Mouse (Mus musculus): Measurements from ENCODE around the gene Plin5.
"Not testable (repeated sequence)": the region's sequence is repeated elsewhere in the genome, so short reads cannot be mapped to it uniquely, and the experiment has no call there.

The Plin5 gene

DNA sequence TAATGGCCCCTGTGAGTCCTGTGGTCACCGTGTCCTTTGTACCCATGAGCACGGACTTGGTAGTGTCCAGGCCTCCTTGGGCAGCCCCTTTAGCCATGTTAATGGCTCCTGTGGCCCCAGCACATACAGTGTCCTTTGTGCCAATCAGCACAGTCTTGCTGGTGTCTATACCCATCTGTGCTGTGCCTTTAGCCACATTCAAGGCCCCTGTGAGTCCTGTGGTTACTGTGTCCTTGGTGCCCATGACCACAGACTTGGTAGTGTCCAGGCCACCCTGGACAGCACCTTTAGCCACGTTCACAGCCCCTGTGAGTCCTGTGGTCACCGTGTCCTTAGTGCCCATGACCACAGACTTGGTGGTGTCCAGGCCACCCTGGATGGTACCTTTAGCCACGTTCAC, 12.6 kb downstream of the Plin5 start:
- DNase-seq, result not testable (repeated sequence)

DNA sequence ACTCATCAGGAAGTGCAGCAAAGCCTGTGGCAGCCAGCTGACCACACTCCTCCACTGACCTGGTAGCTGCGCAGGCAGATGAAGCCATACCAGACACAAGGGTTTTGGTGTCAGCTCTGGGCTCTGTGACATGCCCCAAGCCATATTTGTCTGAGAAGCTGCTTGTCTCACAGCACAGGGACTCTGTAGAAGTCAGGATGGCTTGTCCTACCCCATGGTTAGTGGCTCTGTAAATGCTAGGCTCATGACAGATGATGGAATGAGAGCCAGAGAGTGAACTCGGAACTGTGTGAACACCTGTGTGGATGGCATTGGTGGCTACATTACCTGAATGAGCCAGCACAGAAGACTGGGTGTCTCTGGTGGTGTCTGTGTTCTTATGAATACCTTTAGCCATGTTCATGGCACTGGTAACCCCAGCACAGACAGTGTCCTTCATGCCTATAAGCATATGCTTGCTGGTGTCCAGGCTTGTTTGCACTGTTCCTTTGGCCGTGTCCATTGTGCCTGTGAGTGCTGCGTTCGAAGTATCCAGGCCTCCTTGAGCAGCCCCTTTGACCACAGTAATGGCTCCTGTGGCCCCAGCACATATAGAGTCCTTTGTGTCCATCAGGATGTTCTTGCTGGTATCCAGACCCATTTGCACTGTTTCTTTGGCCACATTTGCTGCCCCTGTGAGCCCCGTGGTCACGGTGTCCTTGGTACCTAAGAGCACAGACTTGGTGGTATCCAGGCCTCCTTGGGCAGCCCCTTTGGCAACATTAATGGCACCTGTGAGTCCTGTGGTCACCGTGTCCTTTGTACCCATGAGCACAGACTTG, 13.7 kb downstream of the Plin5 start:
- no peak for DNase-seq

DNA sequence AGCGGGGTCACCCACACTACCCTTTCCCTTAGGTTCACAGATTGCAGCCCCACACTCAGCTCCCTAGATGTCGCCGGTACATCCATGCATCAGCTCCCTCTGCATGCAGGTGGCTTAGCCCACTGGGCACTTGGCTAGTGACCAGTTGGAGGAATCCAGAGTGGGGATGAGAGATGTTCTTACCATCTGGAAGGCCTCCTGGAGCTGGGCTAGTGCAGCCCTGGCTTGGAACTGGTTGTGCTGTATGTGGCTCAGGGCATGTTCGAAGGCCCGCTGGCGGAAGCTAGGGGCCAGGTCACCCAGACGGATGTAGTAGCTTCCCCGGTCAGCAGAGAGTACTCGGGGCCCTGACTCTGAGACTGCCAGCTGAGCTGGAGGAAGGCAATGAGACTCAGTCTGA, 14.5 kb downstream of the Plin5 start:
- no peak for DNase-seq

DNA sequence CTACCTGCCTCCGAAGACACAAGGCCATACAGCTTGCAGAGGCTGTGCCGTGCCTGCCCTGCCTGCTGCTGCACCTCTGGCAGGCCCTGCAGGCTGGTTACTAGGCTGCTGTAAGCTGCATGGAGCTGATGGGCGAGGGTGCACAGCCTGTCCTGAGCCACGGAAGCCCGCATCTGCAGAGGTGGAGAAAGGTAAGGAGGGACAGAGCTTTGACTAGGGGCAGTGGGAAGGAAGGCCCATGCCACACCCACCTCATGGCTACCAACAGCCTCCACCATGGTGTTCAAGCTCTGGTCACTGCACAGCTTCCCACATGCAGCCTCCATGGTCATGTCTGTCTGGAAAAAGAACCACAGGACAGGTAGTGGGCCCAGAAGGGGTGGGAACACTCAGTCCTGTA, 15.2 kb downstream of the Plin5 start:
- no peak for DNase-seq

DNA sequence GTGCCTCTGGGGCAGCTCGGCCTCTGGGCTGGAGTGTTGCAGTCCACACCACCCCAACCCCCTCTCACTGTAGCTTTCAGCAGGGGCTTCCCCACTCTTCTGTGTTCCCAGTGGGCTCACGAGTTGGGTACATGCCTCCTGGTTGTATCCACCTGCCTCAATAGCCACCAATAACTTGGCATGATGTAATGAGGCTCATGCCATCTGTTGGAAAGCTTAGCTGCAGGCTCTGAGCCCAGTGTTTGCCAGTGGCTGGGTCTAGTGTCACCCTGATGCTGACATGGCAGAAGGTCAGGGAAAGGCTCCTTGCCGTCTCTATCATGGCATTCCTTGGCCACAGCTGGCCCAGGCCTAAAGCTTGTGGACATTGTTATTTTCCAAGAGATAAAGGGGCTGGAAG, 16.6 kb downstream of the Plin5 start:
- no peak for DNase-seq

DNA sequence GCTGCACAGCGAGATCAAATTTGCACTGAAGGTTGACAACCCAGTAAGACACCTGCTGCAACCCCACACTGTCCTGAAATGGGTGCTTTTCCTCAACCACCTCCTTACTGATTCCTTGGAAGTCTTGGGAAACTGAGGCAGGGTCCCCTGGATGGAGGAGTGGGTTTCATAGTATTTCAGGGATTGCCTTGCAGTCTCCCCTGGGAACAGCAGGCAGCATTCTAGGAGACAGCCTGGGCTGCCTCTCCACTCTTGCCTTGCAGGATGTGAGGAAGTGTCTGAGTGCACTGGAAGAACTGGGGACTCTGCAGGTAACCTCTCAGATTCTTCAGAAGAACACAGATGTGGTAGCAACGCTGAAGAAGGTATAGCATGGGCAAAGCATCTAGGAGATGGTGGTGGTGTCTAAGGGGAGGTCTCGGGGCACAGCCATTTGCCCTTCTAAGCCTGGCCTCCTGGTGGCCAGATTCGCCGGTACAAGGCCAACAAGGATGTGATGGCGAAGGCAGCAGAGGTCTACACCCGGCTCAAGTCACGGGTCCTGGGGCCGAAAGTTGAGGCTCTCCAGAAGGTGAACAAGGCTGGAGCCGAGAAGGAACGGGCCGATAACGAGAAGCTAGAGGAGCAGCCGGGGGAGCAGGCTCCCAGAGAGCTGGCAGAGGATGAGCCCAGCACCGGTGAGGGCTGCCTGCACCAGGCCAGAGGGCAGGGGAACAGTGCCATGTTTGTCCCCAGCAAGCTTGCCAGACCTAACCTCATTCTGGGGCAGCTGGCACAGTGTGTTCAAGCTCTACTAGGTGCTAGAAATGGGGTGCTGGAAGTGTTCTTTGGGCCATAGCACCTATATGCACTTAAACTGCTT, 18.5 kb downstream of the Plin5 start:
- DNase-seq, result no peak

DNA sequence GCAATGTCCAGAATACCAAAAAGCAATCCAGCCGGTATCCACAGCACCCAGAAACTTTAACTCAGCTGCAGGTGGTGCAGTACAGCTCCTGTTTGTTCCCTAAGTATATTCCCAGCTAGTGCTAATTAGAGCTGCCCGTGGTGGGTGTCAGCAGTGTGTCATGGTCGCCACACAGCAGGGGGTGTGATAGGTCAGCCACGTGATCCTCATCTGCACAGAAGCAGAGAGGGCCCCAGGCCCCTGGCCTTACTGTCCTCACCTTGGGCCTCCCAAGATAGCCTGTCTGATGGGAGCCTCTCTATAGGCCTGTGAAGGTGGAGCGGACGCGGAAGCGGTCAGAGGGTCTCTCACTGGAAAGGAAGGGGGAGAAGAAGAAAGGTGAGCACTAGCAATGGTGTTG, 19.2 kb downstream of the Plin5 start:
- DNase-seq, result no peak

DNA sequence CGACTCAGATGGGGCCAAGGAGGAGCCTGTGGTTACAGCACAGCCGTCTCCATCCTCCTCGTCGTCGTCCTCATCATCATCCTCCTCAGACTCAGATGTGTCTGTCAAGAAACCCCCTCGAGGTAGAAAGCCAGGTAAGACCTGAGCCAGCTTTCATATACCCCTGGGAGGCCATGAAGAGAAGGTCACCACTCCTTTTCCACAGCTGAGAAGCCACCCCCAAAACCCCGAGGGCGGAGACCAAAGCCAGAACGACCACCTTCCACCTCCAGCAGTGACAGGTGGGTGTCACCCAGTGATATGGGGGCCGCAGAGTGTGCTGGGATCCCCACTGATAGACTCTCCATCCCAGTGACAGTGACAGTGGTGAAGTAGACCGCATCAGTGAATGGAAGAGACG, 20.5 kb downstream of the Plin5 start:
- DNase-seq, result no peak

DNA sequence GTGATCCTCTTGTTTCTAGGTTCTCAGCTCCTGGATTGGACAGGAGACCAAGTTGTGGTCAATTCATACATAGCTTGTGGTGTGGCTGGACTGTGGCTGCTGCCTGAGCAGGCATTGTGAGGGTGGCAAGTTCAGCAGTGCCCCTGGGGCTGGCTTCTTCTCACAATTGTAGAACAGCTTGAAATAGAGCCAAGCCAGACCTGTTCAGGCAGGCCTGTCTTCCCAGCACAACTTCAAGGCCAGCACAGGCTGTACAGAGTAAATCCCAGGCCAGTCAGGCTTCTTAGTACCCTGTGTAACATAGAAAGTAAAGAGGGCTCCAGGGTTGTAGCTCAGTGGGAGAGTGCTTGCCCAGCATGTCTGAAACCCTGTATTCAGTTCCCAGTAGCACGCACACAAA, 24.6 kb downstream of the Plin5 start:
- DNase-seq, result no peak

DNA sequence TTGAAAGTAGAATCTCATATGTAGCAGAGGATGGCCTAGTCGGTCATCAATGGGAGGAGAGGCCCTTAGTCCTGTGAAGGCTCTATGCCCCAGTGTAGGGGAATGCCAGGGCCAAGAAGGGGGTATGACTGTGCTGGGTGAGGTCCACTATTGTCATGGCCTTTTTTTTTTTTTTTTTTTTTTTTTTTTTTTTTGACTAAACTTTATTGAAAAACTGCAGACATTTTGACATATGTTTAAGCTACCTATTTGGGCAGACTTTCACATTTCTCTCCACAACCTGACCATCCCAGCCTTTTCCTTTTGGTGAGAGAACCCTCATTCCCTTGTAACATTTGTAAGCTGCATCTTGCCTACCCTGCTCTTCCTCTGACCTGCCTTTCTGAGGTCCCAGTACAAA, 25.1 kb downstream of the Plin5 start:
- DNase-seq, result no peak

DNA sequence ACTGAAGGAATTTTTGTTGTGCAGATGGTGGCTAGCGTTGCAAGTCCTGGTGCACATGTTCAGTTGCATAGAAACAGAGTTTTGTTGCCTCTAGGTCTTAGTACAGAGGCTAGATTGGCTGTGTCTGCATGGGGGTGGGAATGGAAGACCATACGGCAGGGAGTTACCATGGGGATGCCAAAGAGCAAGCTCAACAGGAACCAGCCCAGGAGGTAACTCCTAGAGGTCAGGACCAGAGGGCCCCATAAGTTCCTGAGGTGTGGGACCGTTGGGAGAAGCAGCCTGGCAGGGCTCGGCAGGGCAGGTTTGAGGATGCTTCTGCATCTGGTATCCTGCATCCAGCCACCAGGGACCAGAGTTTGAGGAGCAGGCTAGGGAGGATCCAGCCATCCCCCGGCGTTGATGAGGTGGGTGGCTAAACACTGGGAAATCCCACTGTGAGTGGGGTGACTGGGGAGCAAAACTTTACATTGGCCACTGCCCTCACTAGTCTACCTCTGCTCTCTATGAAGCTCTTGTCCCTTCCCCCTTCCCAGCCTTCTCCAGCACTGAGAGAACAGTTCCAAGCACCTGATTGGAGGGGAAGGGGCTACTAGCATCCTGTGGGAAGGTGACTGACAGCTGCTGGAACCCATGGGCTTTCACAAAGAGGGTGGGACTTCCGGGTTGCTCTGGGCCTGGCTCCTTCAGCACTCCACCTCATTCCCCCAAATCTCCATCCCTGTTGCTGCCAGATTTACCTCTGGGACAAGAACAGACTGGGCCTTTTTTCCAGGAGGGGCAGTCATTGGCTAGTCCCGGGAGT, 36.4 kb downstream of the Plin5 start:
- peak; percentile 43 for DNase-seq

DNA sequence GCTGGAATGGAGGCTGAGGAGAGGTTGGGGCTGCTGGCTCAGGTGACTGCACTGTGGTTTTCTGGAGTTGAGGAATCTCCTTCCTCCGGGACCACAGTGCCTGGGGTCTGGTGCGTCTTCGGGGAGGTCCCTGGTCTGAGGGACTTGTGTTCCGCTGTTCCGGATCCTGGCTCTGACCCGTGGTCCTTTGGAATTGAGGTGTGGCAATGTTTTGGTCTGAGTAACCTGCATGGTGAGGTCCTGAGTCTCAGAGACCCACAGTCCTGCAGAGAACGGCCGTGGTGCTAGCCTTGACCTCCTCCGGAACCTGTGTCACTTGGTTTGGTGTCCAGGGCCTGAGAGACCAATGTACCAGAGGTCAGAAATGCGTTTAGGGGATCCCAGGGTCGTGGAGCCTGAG, 37.5 kb downstream of the Plin5 start:
- DNase-seq, result peak; percentile 25

DNA sequence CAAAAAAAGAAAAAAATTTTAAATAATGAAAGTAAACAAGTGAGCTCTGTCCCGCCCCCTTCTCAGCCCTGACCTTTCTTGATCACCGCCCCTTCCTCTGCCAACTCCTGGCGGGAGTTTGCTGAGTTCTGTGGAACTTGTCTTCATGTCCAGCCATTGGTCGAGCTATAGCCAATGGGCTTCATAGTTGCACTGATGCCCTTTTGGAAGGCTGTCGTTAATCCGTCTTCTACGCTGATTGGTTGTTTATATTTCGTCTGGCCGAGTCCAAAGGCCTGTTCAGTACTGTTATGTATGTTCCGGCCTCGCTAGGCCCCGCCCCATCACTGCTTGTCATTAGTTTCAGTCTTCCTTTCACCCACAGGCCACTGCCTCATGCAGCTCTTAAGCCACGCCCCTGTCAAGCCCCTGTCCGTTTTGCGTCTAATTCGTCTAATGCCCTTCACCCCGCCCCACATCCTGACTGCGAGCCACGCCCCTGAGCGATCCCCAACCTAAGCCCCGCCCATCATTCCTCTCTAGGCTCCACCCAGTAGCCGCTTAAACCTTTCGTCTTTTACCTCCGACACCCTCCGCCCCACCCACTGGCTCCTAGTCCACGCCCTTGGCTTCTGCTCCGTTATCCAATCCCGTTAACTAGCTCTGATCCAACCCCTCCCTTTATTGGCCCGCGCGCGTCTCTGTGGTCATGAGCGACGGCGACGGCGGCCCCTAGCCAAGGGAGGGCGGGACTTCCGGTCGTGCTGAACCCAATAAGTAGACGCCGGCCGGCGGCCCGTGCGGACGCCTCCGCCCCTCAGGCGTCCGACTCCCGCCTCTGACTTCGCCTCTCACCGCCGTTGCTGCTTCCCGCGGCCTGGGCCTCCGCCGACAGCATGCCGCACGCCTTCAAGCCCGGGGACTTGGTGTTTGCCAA, 38.3 kb downstream of the Plin5 start, which contains the start of gene Hdgfl2:
Gene Hdgfl2 (plus strand): TSS at position 755 of the 916 bp plus-strand sequence.
- peak; percentile 100 for DNase-seq

DNA sequence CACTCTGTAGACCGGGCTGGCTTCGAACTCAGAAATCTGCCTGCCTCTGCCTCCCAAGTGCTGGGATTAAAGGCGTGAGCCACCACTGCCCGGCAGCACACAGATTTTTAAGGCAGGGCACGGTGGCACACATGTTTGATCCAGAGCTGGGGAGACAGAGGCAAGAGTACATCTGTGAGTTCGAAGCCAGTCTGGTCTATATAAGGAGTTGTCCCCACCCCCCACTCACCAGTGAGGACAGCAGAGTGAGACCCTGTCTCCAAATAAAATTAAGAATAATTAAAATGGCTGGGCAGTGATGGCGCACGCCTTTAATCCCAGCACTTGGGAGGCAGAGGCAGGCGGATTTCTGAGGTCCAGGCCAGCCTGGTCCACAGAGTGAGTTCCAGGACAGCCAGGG, 39.0 kb downstream of the Plin5 start:
- not testable (repeated sequence) for DNase-seq

DNA sequence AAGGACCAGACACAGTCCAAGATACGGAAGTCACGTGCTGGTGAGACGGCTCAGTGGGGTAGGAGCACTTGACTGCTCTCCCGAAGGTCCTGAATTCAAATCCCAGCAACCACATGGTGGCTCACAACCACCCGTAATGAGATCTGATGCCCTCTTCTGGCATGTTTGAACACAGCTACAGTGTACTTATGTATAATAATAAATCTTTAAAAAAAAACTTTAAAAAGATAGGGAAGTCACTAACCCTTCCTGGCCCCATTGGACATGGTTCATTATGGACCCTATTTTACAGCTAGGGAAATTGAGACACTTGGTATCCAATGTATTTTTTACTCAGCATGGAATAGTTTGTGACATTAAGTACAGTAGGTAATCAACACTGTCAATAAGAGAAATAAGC, 39.9 kb downstream of the Plin5 start:
- no peak for DNase-seq

DNA sequence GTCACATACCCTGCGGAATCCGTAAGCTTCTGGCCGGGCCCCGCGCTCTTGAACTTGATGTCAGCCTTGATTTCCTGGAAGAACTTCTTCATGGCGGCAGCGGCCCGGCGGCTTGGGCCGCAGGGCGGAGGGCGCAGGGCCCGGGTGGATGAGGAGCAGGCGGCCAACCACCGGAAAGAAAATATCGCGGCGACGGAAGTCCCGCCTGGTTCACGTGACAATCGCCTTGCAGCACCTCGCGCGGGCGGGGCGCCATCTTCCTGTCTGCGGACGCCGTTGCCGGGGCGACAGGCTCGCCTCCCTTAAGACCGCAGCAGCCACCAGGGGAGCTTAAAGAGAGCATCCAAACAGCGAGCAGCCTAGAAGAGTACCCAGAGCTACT, 42.6 kb downstream of the Plin5 start, which contains the start of gene Ubxn6:
Gene Ubxn6 (minus strand): TSS at position 202 of the 382 bp plus-strand sequence.
- peak; percentile 99 for DNase-seq

DNA sequence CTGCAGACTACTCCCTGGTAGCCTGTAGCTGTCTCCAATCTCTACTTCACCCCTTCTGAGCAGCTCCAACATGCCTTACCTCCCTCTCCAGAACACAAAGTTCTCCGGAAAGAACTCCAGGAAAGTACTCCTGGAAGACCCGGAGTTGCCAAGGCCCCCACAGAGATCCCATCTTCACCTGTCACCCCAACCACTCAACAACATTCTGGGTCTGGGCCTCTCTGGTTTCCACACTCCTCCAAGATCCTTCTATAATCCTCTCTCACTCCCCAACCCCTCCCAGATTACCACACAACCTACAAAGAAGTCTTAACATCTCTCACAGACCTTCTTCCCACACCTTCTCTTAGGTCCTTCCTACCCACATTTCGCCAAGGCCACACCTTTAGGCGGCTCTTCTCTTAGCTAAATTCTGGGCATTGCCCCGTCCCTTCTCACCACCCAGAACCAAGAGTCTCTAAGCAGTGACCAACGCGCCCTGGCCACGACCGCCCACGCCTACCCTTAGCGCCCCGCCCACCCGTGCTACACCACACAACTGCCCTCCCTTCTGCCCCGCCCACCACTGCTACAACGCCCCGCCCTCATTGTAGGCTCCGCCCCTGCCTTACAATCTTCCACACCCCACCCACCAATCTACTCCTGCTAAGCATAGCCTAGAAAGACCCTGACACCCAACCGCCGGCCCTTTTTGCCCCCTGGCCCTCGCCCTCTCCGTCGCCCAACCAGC, 43.1 kb downstream of the Plin5 start:
- DNase-seq, result peak; percentile 94

DNA sequence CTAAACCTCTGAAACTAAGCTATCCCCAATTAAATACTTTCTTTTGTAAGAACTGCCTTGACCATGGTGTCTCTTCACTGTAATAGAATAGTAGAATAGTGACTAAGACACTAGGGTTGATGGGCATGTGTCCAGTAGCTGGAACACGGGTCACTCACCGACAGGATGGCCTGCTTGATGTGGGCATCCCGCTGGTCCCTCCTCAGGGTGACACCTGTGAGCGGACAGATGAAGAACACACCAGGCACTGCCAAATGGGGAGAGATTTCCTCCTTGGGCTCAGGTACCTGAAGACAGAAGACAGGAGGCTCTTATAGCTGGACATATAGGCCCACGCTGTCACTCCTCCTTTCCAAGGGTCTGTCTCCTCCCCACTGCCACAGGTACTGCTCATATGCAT, 45.2 kb downstream of the Plin5 start:
- DNase-seq, result no peak

DNA sequence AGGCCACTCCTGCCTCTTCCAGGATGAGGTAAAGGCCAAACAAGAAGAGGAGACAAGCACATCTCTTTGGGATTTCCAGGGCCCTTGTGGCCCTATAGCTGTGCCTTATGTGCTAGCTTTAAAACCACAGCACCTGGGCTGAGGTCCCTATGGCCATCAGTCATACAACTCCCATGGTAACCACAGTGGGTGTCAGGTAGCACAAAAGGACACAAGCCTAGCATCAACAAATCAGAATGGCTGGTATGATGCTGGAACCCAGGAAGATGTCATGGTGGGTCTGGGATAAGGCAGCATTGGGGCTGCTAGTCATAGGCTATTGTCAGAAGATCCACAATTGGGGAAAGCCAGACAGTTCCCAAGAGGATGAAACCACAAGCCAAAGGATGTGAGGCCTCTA, 46.3 kb downstream of the Plin5 start:
- DNase-seq, result no peak

DNA sequence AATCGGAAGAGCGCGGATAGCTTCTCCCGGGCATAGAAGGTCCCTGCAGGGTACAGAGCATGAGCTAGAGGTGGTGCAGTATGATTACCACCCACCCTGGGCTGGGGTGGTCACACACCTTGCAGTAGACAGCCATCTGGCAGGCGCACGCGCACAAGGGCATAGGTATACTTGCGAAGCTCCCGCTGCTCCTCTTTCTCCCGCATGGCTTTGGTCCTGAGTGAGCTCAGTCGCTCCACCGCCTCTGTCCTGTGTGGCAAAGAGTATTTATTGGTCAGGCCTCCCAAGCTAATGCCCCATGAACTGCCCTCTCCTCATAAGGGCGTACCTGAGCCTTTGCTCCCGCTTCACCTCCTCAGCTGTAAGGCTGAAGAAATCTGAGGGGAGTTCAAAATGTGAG, 48.3 kb downstream of the Plin5 start:
- no peak for DNase-seq

DNA sequence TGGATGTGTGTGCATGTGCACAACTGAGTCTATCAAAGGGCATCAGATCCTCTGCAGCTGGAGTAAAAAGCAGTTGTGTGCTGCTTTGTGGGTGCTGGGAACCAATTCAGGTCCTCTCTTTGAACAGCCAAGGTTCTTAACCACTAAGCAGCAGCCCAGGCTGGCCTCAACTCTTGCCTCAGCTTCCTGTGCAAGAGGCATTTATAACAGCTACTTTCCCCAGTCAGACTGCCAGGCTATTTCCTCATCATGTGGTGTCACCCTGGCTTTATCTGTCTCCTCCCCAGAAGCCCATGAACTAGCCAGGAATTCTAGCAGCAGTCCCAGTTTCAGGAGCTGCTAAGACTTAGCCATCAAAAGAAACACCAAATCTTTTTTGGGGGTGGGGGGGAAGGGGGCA, 50.9 kb downstream of the Plin5 start:
- DNase-seq, result no peak

Measured in lung, postnatal 10 days (tissue).